Mouse (Mus musculus) bone marrow macrophage, adult 2 months (primary cell): Measurements from ENCODE around the gene Gm21915.

Source experiments
- CTCF ChIP-seq: IDR thresholded peaks from 2 replicates; pipeline ENCODE4 v1.5.1; 2012; ENCODE audit warnings: low read depth, mild to moderate bottlenecking, low read length, moderate library complexity
- POLR2A ChIP-seq: IDR thresholded peaks from 2 replicates; pipeline ENCODE4 v1.6.1; 2012; ENCODE audit warnings: mild to moderate bottlenecking, low read depth, low read length, borderline replicate concordance

GRCm38 (mm10) chr9:40687053-40687452 lies 16.6 kb downstream of the Gm21915 start:
- TF ChIP-seq CTCF (no peak), POLR2A (no peak)
